Comparison of ENCODE assay signal across 18 mouse cellular contexts in the genomic region with DNA sequence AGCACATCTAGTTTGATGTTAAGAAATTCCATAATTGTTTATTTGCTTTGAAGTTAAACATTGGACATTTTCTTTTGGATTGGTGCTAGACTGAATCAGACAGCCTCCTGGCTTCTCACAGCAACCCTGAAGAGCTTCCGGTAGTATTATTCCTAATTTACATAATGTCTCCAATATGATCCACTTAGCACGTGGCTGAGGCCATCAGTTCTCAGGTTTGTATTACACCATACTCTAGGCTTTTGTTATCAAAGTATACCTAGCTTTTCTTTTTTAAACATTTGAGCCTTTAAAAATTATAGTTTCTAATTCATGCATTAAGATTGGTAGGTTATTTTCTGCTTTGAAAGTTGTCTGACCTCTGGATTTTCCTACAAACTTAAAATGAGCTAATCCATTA. TPM values are rescaled to one million over a fixed set of nuclear protein-coding genes. Genes with fewer than 3 reads are reported as not detected.
DNase-seq lines count a peak whose midpoint lies in the region; ATAC-seq and TF ChIP-seq lines count a peak whose summit lies in the region.
"Had no signal": no experiment of that assay in that cellular context is flagged by ENCODE, and none has a peak within 500 bp of the region (broad histone marks: within the 10 kb centered on the region; RNA-seq: fewer than 3 reads in every experiment).

No protein-coding gene starts in this region.

- TF ChIP-seq CTCF in gastrocnemius, adult 2 months (IDR thresholded peaks at IDR 0.05): no peak
- no peak for TF ChIP-seq CTCF in layer of hippocampus, adult 2 months (conservative IDR thresholded peaks at IDR 0.05)
- no peak for TF ChIP-seq CTCF in embryonic fibroblast, embryonic 13.5 days (IDR thresholded peaks at IDR 0.05; ENCODE audit: borderline replicate concordance, insufficient read depth, low read length)

- peak overlapping the region; percentile 25; the same call in 1 of the 2 replicates for H3K4me2 ChIP-seq in liver, embryonic 16.5 days (ENCODE audit: low read depth, low read length)
- H3K4me2 ChIP-seq: embryonic facial prominence, embryonic 12.5 days; forebrain, embryonic 15.5 days; midbrain, embryonic 13.5 days had no signal

- no peak overlapping the region for H3K9ac ChIP-seq in liver, embryonic 16.5 days (ENCODE audit: low read depth, low read length)
- H3K9ac ChIP-seq: embryonic facial prominence, embryonic 12.5 days; forebrain, embryonic 15.5 days; midbrain, embryonic 13.5 days had no signal

- no peak for DNase-seq in gastrocnemius, adult 2 months
- no peak for DNase-seq in gastrocnemius, adult 18-20 months (ENCODE audit: low spot score)
- DNase-seq in layer of hippocampus, adult 2 months (ENCODE audit: low spot score in 2 of 2): no peak
- no peak for DNase-seq in layer of hippocampus, adult 8-10 months (ENCODE audit: low spot score in 2 of 2)
- DNase-seq in right cerebral cortex, postnatal 10 days (ENCODE audit: low spot score in 2 of 2): no peak
- DNase-seq in right cerebral cortex, postnatal 36 days (ENCODE audit: low spot score in 2 of 2): no peak
- DNase-seq: cerebellum, adult 9-11 months had no signal

- no peaks in the 10 kb centered on the region for H3K36me3 ChIP-seq in liver, embryonic 16.5 days (ENCODE audit: control insufficient read depth, insufficient read depth)
- H3K36me3 ChIP-seq: embryonic facial prominence, embryonic 12.5 days; forebrain, embryonic 15.5 days; midbrain, embryonic 13.5 days had no signal

- H3K4me1 ChIP-seq in embryonic fibroblast, embryonic 13.5 days (ENCODE audit: control insufficient read depth, insufficient read depth, low read length): peaks cover 3% of the 10 kb centered on the region
- H3K4me1 ChIP-seq in liver, embryonic 16.5 days (ENCODE audit: control insufficient read depth, low read depth, low read length): peaks cover 4% of the 10 kb centered on the region; the same call in 1 of the 2 replicates
- H3K4me1 ChIP-seq: embryonic facial prominence, embryonic 12.5 days; midbrain, embryonic 13.5 days had no signal

- no peaks in the 10 kb centered on the region for H3K27me3 ChIP-seq in liver, embryonic 16.5 days (ENCODE audit: control insufficient read depth, insufficient read depth, low read depth, low read length)
- H3K27me3 ChIP-seq: embryonic facial prominence, embryonic 12.5 days; forebrain, embryonic 15.5 days; midbrain, embryonic 13.5 days had no signal

- H3K9me3 ChIP-seq in liver, embryonic 16.5 days (replicated peaks; ENCODE audit: control insufficient read depth, low read length): no peaks in the 10 kb centered on the region
- H3K9me3 ChIP-seq: embryonic facial prominence, embryonic 12.5 days; forebrain, embryonic 15.5 days; midbrain, embryonic 13.5 days had no signal

- peak overlapping the region; percentile 50 for H3K4me3 ChIP-seq in gastrocnemius, adult 2 months
- H3K4me3 ChIP-seq in layer of hippocampus, adult 2 months: peak overlapping the region; percentile 11; the same call in 1 of the 2 replicates
- H3K4me3 ChIP-seq in embryonic fibroblast, embryonic 13.5 days (ENCODE audit: insufficient read depth, low read length): no peak overlapping the region
- no peak overlapping the region for H3K4me3 ChIP-seq in liver, embryonic 16.5 days (ENCODE audit: low read depth, low read length)
- H3K4me3 ChIP-seq: embryonic facial prominence, embryonic 12.5 days; forebrain, embryonic 15.5 days; midbrain, embryonic 13.5 days had no signal

- no peak for ATAC-seq in liver, embryonic 16.5 days (ENCODE audit: low read depth)
- ATAC-seq: activated CD4-positive, CD25-positive, alpha-beta regulatory T cell, adult 4 months; forebrain, embryonic 15.5 days had no signal

- TF ChIP-seq POLR2A in embryonic fibroblast, embryonic 13.5 days (IDR thresholded peaks at IDR 0.05; ENCODE audit: low read depth, low read length): no peak

- intact Hi-C loops in gastrocnemius, adult 2 months (cut with DNase I): loop anchor here (10.0 kb wide), 1 partner anchor 80 kb away; the partner anchor contains the start of gene Hacd4

- WGBS in liver, embryonic 16.5 days (ENCODE audit: insufficient replicate concordance): 26% methylated on average over 2 of the region's 2 CpGs

- H3K27ac ChIP-seq in gastrocnemius, adult 2 months: peak overlapping the region; percentile 73
- no peak overlapping the region for H3K27ac ChIP-seq in layer of hippocampus, adult 2 months
- H3K27ac ChIP-seq in embryonic fibroblast, embryonic 13.5 days (ENCODE audit: insufficient read depth, low read length): peak overlapping the region; percentile 48; the same call in 1 of the 2 replicates
- no peak overlapping the region for H3K27ac ChIP-seq in liver, embryonic 16.5 days (ENCODE audit: low read length)
- H3K27ac ChIP-seq: embryonic facial prominence, embryonic 12.5 days; forebrain, embryonic 15.5 days; midbrain, embryonic 13.5 days had no signal

RNA-seq across cellular contexts. Expression of gene Ifnb1, which starts 7.3 kb away (rescaled TPM):
- total RNA-seq in gastrocnemius, adult 2 months (2021): not detected
- not detected for total RNA-seq in gastrocnemius, adult 18-20 months (2021)
- not detected for total RNA-seq in layer of hippocampus, adult 2 months (2021)
- not detected for total RNA-seq in layer of hippocampus, adult 8-10 months (2022)
- not detected in 2 replicates for polyA plus RNA-seq in embryonic fibroblast, embryonic 13.5 days (2011; ENCODE audit: insufficient read length, low read depth, missing spikeins)
- not detected in 2 replicates for polyA plus RNA-seq in liver, embryonic 16.5 days (2015; fragmentation: Nextera tagmentation; extraction: Ambion mirVana)
- polyA plus RNA-seq: activated CD4-positive, CD25-positive, alpha-beta regulatory T cell, adult 4 months; brain, embryonic 14.5 days; embryonic facial prominence, embryonic 12.5 days; forebrain, embryonic 15.5 days; gonadal fat pad, adult 2 months; kidney, adult 2 months; limb, embryonic 14.5 days; midbrain, embryonic 13.5 days; neural tube, embryonic 11.5 days had no signal

RNA-seq across cellular contexts. Expression of gene Ifna15, which starts 42.8 kb away (rescaled TPM):
- not detected for total RNA-seq in gastrocnemius, adult 2 months (2021)
- not detected for total RNA-seq in gastrocnemius, adult 18-20 months (2021)
- total RNA-seq in layer of hippocampus, adult 2 months (2021): not detected
- not detected for total RNA-seq in layer of hippocampus, adult 8-10 months (2022)
- polyA plus RNA-seq in embryonic fibroblast, embryonic 13.5 days (2011; ENCODE audit: insufficient read length, low read depth, missing spikeins): not detected in 2 replicates
- polyA plus RNA-seq in liver, embryonic 16.5 days (2015; fragmentation: Nextera tagmentation; extraction: Ambion mirVana): not detected in 2 replicates
- polyA plus RNA-seq: activated CD4-positive, CD25-positive, alpha-beta regulatory T cell, adult 4 months; brain, embryonic 14.5 days; embryonic facial prominence, embryonic 12.5 days; forebrain, embryonic 15.5 days; gonadal fat pad, adult 2 months; kidney, adult 2 months; limb, embryonic 14.5 days; midbrain, embryonic 13.5 days; neural tube, embryonic 11.5 days had no signal

RNA-seq across cellular contexts. Expression of gene Ifna14, which starts 56.3 kb away (rescaled TPM):
- total RNA-seq in gastrocnemius, adult 2 months (2021): not detected
- not detected for total RNA-seq in gastrocnemius, adult 18-20 months (2021)
- total RNA-seq in layer of hippocampus, adult 2 months (2021): not detected
- not detected for total RNA-seq in layer of hippocampus, adult 8-10 months (2022)
- not detected in 2 replicates for polyA plus RNA-seq in embryonic fibroblast, embryonic 13.5 days (2011; ENCODE audit: insufficient read length, low read depth, missing spikeins)
- not detected in 2 replicates for polyA plus RNA-seq in liver, embryonic 16.5 days (2015; fragmentation: Nextera tagmentation; extraction: Ambion mirVana)
- polyA plus RNA-seq: activated CD4-positive, CD25-positive, alpha-beta regulatory T cell, adult 4 months; brain, embryonic 14.5 days; embryonic facial prominence, embryonic 12.5 days; forebrain, embryonic 15.5 days; gonadal fat pad, adult 2 months; kidney, adult 2 months; limb, embryonic 14.5 days; midbrain, embryonic 13.5 days; neural tube, embryonic 11.5 days had no signal

Comparison
In these comparisons a context has a peak if more than half of its experiments do, and no peak if none do; other contexts are left out.
1. H3K27ac ChIP-seq: peak in gastrocnemius, adult 2 months (single experiment) and embryonic fibroblast, embryonic 13.5 days (single experiment); none in layer of hippocampus, adult 2 months (single experiment) and liver, embryonic 16.5 days (single experiment).
2. H3K4me3 ChIP-seq: peak in gastrocnemius, adult 2 months (single experiment) and layer of hippocampus, adult 2 months (single experiment); none in embryonic fibroblast, embryonic 13.5 days (single experiment) and liver, embryonic 16.5 days (single experiment).